ENCODE assay signal across 10 mouse cellular contexts in genomic region chr1:134075532-134075931, GRCm38 (mm10). TPM values are rescaled to one million over a fixed set of nuclear protein-coding genes. Genes with fewer than 3 reads are reported as not detected.
DNase-seq lines count a peak whose midpoint lies in the region; TF ChIP-seq lines count a peak whose summit lies in the region.
"Had no signal": no experiment of that assay in that cellular context is flagged by ENCODE, and none has a peak within 500 bp of the region (broad histone marks: within the 10 kb centered on the region; RNA-seq: fewer than 3 reads in every experiment).

No protein-coding gene starts in this region.

- peak overlapping the region; percentile 65 for H3K4me3 ChIP-seq in heart, adult 2 months
- peak overlapping the region; percentile 100 for H3K4me3 ChIP-seq in thymus, adult 2 months (ENCODE audit: control insufficient read depth, insufficient read depth, low read length)
- H3K4me3 ChIP-seq in midbrain, embryonic 10.5 days: peak overlapping the region; percentile 75

- intact Hi-C loops in heart, adult 2 months (cut with DNase I): loop anchor here (1.0 kb wide), 1 partner anchor 20 kb away; no protein-coding TSS in a partner anchor

- no peak for TF ChIP-seq POLR2A in heart, adult 2 months (IDR thresholded peaks at IDR 0.05; ENCODE audit: insufficient read depth, low read depth, low read length)
- TF ChIP-seq POLR2A in thymus, adult 2 months (IDR thresholded peaks at IDR 0.05; ENCODE audit: control insufficient read depth, extremely low read depth, insufficient read depth, low read length, poor library complexity): peak; percentile 19; the same call in 1 of the 2 replicates

- TF ChIP-seq EP300 in heart, adult 2 months (IDR thresholded peaks at IDR 0.05; ENCODE audit: insufficient read depth, low read depth, low read length): no peak

- no peaks in the 10 kb centered on the region for H3K9me3 ChIP-seq in midbrain, embryonic 10.5 days (replicated peaks)

- no peaks in the 10 kb centered on the region for H3K27me3 ChIP-seq in heart, adult 2 months (ENCODE audit: control insufficient read depth, insufficient read depth, low read length)
- no peaks in the 10 kb centered on the region for H3K27me3 ChIP-seq in thymus, adult 2 months (ENCODE audit: control insufficient read depth, insufficient read depth, low read length)
- H3K27me3 ChIP-seq in midbrain, embryonic 10.5 days (ENCODE audit: low read depth, poor library complexity, severe bottlenecking): no peaks in the 10 kb centered on the region

- DNase-seq in heart, adult 2 months: peak in 1 of 2 experiments; percentile 6
- DNase-seq in heart, adult 11 months: no peak
- DNase-seq in thymus, adult 2 months: peak; percentile 55
- DNase-seq in thymus, adult 18-20 months: no peak
- DNase-seq in midbrain, embryonic 10.5 days (ENCODE audit: low spot score): no peak
- peak; percentile 61 for DNase-seq in thymus, postnatal 4 days
- DNase-seq in adrenal gland, postnatal 25 days: no peak
- no peak for DNase-seq in c-Kit-positive CD71-positive TER-119-positive erythroid progenitor cells, embryonic 14.5 days (ENCODE audit: low spot score)
- DNase-seq: kidney, adult 11 months had no signal

- H3K36me3 ChIP-seq in heart, adult 2 months (ENCODE audit: control insufficient read depth, insufficient read depth, low read length): peaks cover 35% of the 10 kb centered on the region
- H3K36me3 ChIP-seq in thymus, adult 2 months (ENCODE audit: control insufficient read depth, insufficient read depth, low read length): peaks cover 38% of the 10 kb centered on the region
- peaks cover 36% of the 10 kb centered on the region for H3K36me3 ChIP-seq in midbrain, embryonic 10.5 days

- peaks cover 2% of the 10 kb centered on the region for H3K79me2 ChIP-seq in heart, adult 2 months (replicated peaks; ENCODE audit: control insufficient read depth, insufficient read depth, low read length)

- peaks cover 23% of the 10 kb centered on the region for H3K4me1 ChIP-seq in heart, adult 2 months (ENCODE audit: control insufficient read depth, insufficient read depth, low read length)
- peaks cover 54% of the 10 kb centered on the region for H3K4me1 ChIP-seq in thymus, adult 2 months (replicated peaks; ENCODE audit: control insufficient read depth, insufficient read depth, low read length)
- peaks cover 94% of the 10 kb centered on the region for H3K4me1 ChIP-seq in midbrain, embryonic 10.5 days

- 73% methylated on average over 8 of the region's 8 CpGs for WGBS in heart, adult 2 months
- 22% methylated on average over 8 of the region's 8 CpGs for WGBS in thymus, adult 2 months
- 93% methylated on average over 8 of the region's 8 CpGs for WGBS in midbrain, embryonic 10.5 days

- peak overlapping the region; percentile 26; the same call in 1 of the 2 replicates for H3K9ac ChIP-seq in heart, adult 2 months (ENCODE audit: low read depth, low read length)

- H3K27ac ChIP-seq in heart, adult 2 months: peak overlapping the region; percentile 96
- peak overlapping the region; percentile 100 for H3K27ac ChIP-seq in thymus, adult 2 months (ENCODE audit: control insufficient read depth, insufficient read depth, low read length)
- peak overlapping the region; percentile 91 for H3K27ac ChIP-seq in midbrain, embryonic 10.5 days (replicated peaks)

- TF ChIP-seq CTCF in heart, adult 2 months (IDR thresholded peaks at IDR 0.05): no peak
- no peak for TF ChIP-seq CTCF in thymus, adult 2 months (IDR thresholded peaks at IDR 0.05; ENCODE audit: borderline replicate concordance, control insufficient read depth, extremely low read depth, insufficient read depth, low read length, poor library complexity)

RNA-seq across cellular contexts. Expression of gene Btg2, which starts 3.4 kb away (rescaled TPM):
- total RNA-seq in heart, adult 2 months (2021): 10 to 100 TPM; 29.9 to 31.0 TPM
- polyA plus RNA-seq in heart, adult 2 months (2012; rRNA removed): 33.5 and 35.9 TPM in 2 replicates
- 432 and 481 TPM in 2 replicates for polyA plus RNA-seq in thymus, adult 2 months (2012; rRNA removed)
- 107 and 161 TPM in 2 replicates for polyA plus RNA-seq in midbrain, embryonic 10.5 days (2016; fragmentation: Nextera tagmentation; extraction: Ambion mirVana)
- total RNA-seq in adrenal gland, postnatal 25 days (2021): 17.8 and 18.1 TPM in 2 replicates

RNA-seq across cellular contexts. Expression of gene Chit1, which starts 35.5 kb away (rescaled TPM):
- not detected for total RNA-seq in heart, adult 2 months (2021)
- polyA plus RNA-seq in heart, adult 2 months (2012; rRNA removed): 0.16 TPM in 1 of 2 replicates, not detected in the other
- 0.54 and 0.78 TPM in 2 replicates for polyA plus RNA-seq in thymus, adult 2 months (2012; rRNA removed)
- polyA plus RNA-seq in midbrain, embryonic 10.5 days (2016; fragmentation: Nextera tagmentation; extraction: Ambion mirVana): not detected in 2 replicates
- total RNA-seq in adrenal gland, postnatal 25 days (2021): not detected in 2 replicates

RNA-seq across cellular contexts. Expression of gene Fmod, which starts 38.5 kb away (rescaled TPM):
- 1 to 10 TPM; 9.3 to 9.4 TPM for total RNA-seq in heart, adult 2 months (2021)
- 14.5 and 17.0 TPM in 2 replicates for polyA plus RNA-seq in heart, adult 2 months (2012; rRNA removed)
- polyA plus RNA-seq in thymus, adult 2 months (2012; rRNA removed): 3.5 and 4.4 TPM in 2 replicates
- polyA plus RNA-seq in midbrain, embryonic 10.5 days (2016; fragmentation: Nextera tagmentation; extraction: Ambion mirVana): 2.8 and 6.5 TPM in 2 replicates
- 4.7 and 5.0 TPM in 2 replicates for total RNA-seq in adrenal gland, postnatal 25 days (2021)
- total RNA-seq: neutrophil, adult 5-6 weeks had no signal

Comparison
In these comparisons a context has a peak if more than half of its experiments do, and no peak if none do; other contexts are left out.
1. DNase-seq: peak in thymus, adult 2 months (single experiment) and thymus, postnatal 4 days (single experiment); none in heart, adult 11 months (single experiment), thymus, adult 18-20 months (0 of 2), midbrain, embryonic 10.5 days (single experiment), adrenal gland, postnatal 25 days (single experiment) and c-Kit-positive CD71-positive TER-119-positive erythroid progenitor cells, embryonic 14.5 days (single experiment).
2. Peak in every context shown above with its lines, with median percentiles within 50 percentile points of each other: H3K27ac ChIP-seq and H3K4me3 ChIP-seq.